Mouse (Mus musculus) forebrain, embryonic 14.5 days (tissue): Measurements from ENCODE around the gene Wrnip1. TPM values are rescaled to one million over a fixed set of nuclear protein-coding genes. Genes with fewer than 3 reads are reported as not detected.

Experiments used
- ATAC-seq: fragments of 200-750 bp; cut with Nextera tagmentation; 2 replicates; pipeline ENCODE4 v1.8.0; 2017; ENCODE audit warnings: mild to moderate bottlenecking, moderate library complexity
- DNase-seq: peaks from one replicate; pipeline ENCODE4 v3.0.0-alpha.2; 2015; ENCODE audit warnings: low spot score
- H3K27ac ChIP-seq: fragments of 300-500 bp; sonication (generic); 2 replicates; pipeline ENCODE4 v1.5.1; 2014; ENCODE audit warnings: low read depth, mild to moderate bottlenecking, control low read depth, low read length, moderate library complexity
- H3K27me3 ChIP-seq: fragments of 300-500 bp; sonication (generic); replicated peaks from 2 replicates; pipeline ENCODE4 v1.6.1; 2014; ENCODE audit warnings: low read length, control low read depth, mixed read lengths; ENCODE audit not compliant: control insufficient read depth, insufficient read depth
- H3K36me3 ChIP-seq: fragments of 300-500 bp; sonication (generic); 2 replicates; pipeline ENCODE4 v1.6.1; 2014; ENCODE audit warnings: low read length, control low read depth; ENCODE audit not compliant: control insufficient read depth, insufficient read depth
- H3K4me1 ChIP-seq: fragments of 300-500 bp; sonication (generic); 2 replicates; pipeline ENCODE4 v1.6.1; 2014; ENCODE audit warnings: antibody characterized with exemption, low read length, control low read depth; ENCODE audit not compliant: control insufficient read depth, insufficient read depth
- H3K4me2 ChIP-seq: fragments of 300-500 bp; sonication (generic); 2 replicates; pipeline ENCODE4 v1.6.1; 2014; ENCODE audit warnings: mild to moderate bottlenecking, control low read depth, low read length
- H3K4me3 ChIP-seq: fragments of 300-500 bp; sonication (generic); 2 replicates; pipeline ENCODE4 v1.5.1; 2014; ENCODE audit warnings: low read depth, low read length, control low read depth
- H3K9ac ChIP-seq: fragments of 300-500 bp; sonication (generic); 2 replicates; pipeline ENCODE4 v1.6.1; 2014; ENCODE audit warnings: mild to moderate bottlenecking, low read length, control low read depth, moderate library complexity
- H3K9me3 ChIP-seq: fragments of 300-500 bp; sonication (generic); replicated peaks from 2 replicates; pipeline ENCODE4 v1.6.1; 2016; ENCODE audit warnings: low read length, control low read depth, mixed read lengths; ENCODE audit not compliant: control insufficient read depth
- WGBS: fragments of 180-500 bp; shearing (Covaris S2); extraction: QIAGEN DNeasy Blood & Tissue Kit; methylation state at CpG from one replicate; pipeline ENCODE4 v1.1.7; 2014; 5-methylcytosine and 5-hydroxymethylcytosine counted together
- polyA plus RNA-seq: library from polyadenylated mRNA; unstranded; fragments of >200 nt; fragmentation: Nextera tagmentation; extraction: Ambion mirVana; gene quantifications from 2 replicates; pipeline ENCODE4 v1.2.1, GENCODE M21; 2014

Gene Wrnip1
- polyA plus RNA-seq, 1 experiment from 2014 or later, result 19.1 TPM

- Histone ChIP-seq H3K36me3 (no peaks in the 10 kb centered on the region), H3K9me3 (no peaks in the 10 kb centered on the region), H3K4me3 (no peak overlapping the region), H3K27me3 (no peaks in the 10 kb centered on the region), H3K9ac (no peak overlapping the region), H3K4me1 (peaks cover 12% of the 10 kb centered on the region), H3K27ac (no peak overlapping the region), H3K4me2 (no peak overlapping the region)
- 80% methylated on average over 2 of the region's 2 CpGs for WGBS
- DNase-seq (peak; percentile 37), ATAC-seq (no peak)
Observed at GRCm38 (mm10) chr13:32799131-32799530, 2.7 kb upstream of the Wrnip1 start.

- H3K36me3 ChIP-seq, result peaks cover 3% of the 10 kb centered on the region; the same call in 1 of the 2 replicates
- H3K9ac ChIP-seq, result peak overlapping the region; percentile 48
- no peaks in the 10 kb centered on the region for H3K27me3 ChIP-seq
- H3K4me1 ChIP-seq, result peaks cover 15% of the 10 kb centered on the region
- H3K27ac ChIP-seq, result no peak overlapping the region
- no peak overlapping the region for H3K4me3 ChIP-seq
- no peaks in the 10 kb centered on the region for H3K9me3 ChIP-seq
- DNase-seq (no peak), ATAC-seq (no peak)
- peak overlapping the region; percentile 82 for H3K4me2 ChIP-seq
Observed at GRCm38 (mm10) chr13:32800859-32801258, 979 bp upstream of the Wrnip1 start.

- no peaks in the 10 kb centered on the region for H3K9me3 ChIP-seq
- peak within 1 kb of the TSS; percentile 84 for H3K9ac ChIP-seq
- ATAC-seq (peak; percentile 4), DNase-seq (peak; percentile 52)
- under 1% methylated on average over 93 of the region's 95 CpGs for WGBS
- H3K4me1 ChIP-seq, result peaks cover 15% of the 10 kb centered on the region
- peak within 1 kb of the TSS; percentile 82 for H3K4me2 ChIP-seq
- peak within 1 kb of the TSS; percentile 90 for H3K4me3 ChIP-seq
- H3K36me3 ChIP-seq, result peaks cover 15% of the 10 kb centered on the region
- no peaks in the 10 kb centered on the region for H3K27me3 ChIP-seq
- peak within 1 kb of the TSS; percentile 82 for H3K27ac ChIP-seq
Observed at GRCm38 (mm10) chr13:32802259-32803081, 632 bp downstream of the Wrnip1 start, which contains the start of gene D930007J09Rik. Gene D930007J09Rik (minus strand): TSS chr13:32802849.

GRCm38 (mm10) chr13:32803701-32804345 lies 2.0 kb downstream of the Wrnip1 start:
- H3K9ac ChIP-seq, result peak overlapping the region; percentile 84
- peaks cover 15% of the 10 kb centered on the region for H3K4me1 ChIP-seq
- H3K27ac ChIP-seq, result no peak overlapping the region
- H3K27me3 ChIP-seq, result no peaks in the 10 kb centered on the region
- peaks cover 21% of the 10 kb centered on the region for H3K36me3 ChIP-seq
- no peaks in the 10 kb centered on the region for H3K9me3 ChIP-seq
- ATAC-seq (no peak), DNase-seq (no peak)
- WGBS, result 72% methylated on average over 4 of the region's 4 CpGs
- H3K4me2 ChIP-seq, result peak overlapping the region; percentile 82
- peak overlapping the region; percentile 90 for H3K4me3 ChIP-seq

- H3K27ac ChIP-seq, result no peak overlapping the region
- ATAC-seq, result no peak
- no peak for DNase-seq
- no peak overlapping the region for H3K9ac ChIP-seq
- no peak overlapping the region for H3K4me3 ChIP-seq
- H3K27me3 ChIP-seq, result no peaks in the 10 kb centered on the region
- peaks cover 12% of the 10 kb centered on the region for H3K4me1 ChIP-seq
- peaks cover 36% of the 10 kb centered on the region for H3K36me3 ChIP-seq
- WGBS, result 81% methylated on average over 7 of the region's 7 CpGs
- H3K4me2 ChIP-seq, result no peak overlapping the region
- no peaks in the 10 kb centered on the region for H3K9me3 ChIP-seq
Observed at GRCm38 (mm10) chr13:32806820-32807219, 5.0 kb downstream of the Wrnip1 start.

- no peak overlapping the region for H3K4me3 ChIP-seq
- peaks cover 36% of the 10 kb centered on the region for H3K36me3 ChIP-seq
- no peak overlapping the region for H3K9ac ChIP-seq
- DNase-seq (no peak), ATAC-seq (no peak)
- no peaks in the 10 kb centered on the region for H3K9me3 ChIP-seq
- H3K27me3 ChIP-seq, result no peaks in the 10 kb centered on the region
- no peak overlapping the region for H3K27ac ChIP-seq
- no peak overlapping the region for H3K4me2 ChIP-seq
- H3K4me1 ChIP-seq, result peaks cover 12% of the 10 kb centered on the region
- 56% methylated on average over 3 of the region's 3 CpGs for WGBS
Observed at GRCm38 (mm10) chr13:32807624-32808023, 5.8 kb downstream of the Wrnip1 start.

GRCm38 (mm10) chr13:32819241-32819640 lies 17.4 kb downstream of the Wrnip1 start:
- no peak for ATAC-seq
- no peaks in the 10 kb centered on the region for H3K9me3 ChIP-seq
- H3K27ac ChIP-seq, result no peak overlapping the region
- H3K27me3 ChIP-seq, result no peaks in the 10 kb centered on the region
- H3K4me2 ChIP-seq, result no peak overlapping the region
- H3K4me3 ChIP-seq, result no peak overlapping the region
- DNase-seq, result no peak
- H3K36me3 ChIP-seq, result peaks cover 61% of the 10 kb centered on the region
- H3K4me1 ChIP-seq, result no peaks in the 10 kb centered on the region
- 95% methylated on average over 3 of the region's 3 CpGs for WGBS
- no peak overlapping the region for H3K9ac ChIP-seq

- H3K9me3 ChIP-seq, result no peaks in the 10 kb centered on the region
- no peaks in the 10 kb centered on the region for H3K27me3 ChIP-seq
- no peak for DNase-seq
- no peak overlapping the region for H3K4me3 ChIP-seq
- peaks cover 59% of the 10 kb centered on the region for H3K36me3 ChIP-seq
- 89% methylated on average over 5 of the region's 5 CpGs for WGBS
- H3K4me2 ChIP-seq, result no peak overlapping the region
- no peak overlapping the region for H3K9ac ChIP-seq
- no peaks in the 10 kb centered on the region for H3K4me1 ChIP-seq
- no peak overlapping the region for H3K27ac ChIP-seq
- ATAC-seq, result no peak
Observed at GRCm38 (mm10) chr13:32819926-32820325, 18.1 kb downstream of the Wrnip1 start.

GRCm38 (mm10) chr13:32821671-32822070 lies 19.8 kb downstream of the Wrnip1 start:
- peaks cover 52% of the 10 kb centered on the region for H3K36me3 ChIP-seq
- no peaks in the 10 kb centered on the region for H3K27me3 ChIP-seq
- no peaks in the 10 kb centered on the region for H3K9me3 ChIP-seq
- no peak overlapping the region for H3K4me2 ChIP-seq
- no peak for ATAC-seq
- no peak overlapping the region for H3K4me3 ChIP-seq
- DNase-seq, result no peak
- WGBS, result 97% methylated on average over 4 of the region's 4 CpGs
- no peak overlapping the region for H3K9ac ChIP-seq
- H3K4me1 ChIP-seq, result no peaks in the 10 kb centered on the region
- no peak overlapping the region for H3K27ac ChIP-seq
